Mouse (Mus musculus) C2C12 (cell line): Measurements from ENCODE around the gene Minpp1.

Source experiments
- CTCF ChIP-seq: IDR thresholded peaks from one replicate; pipeline ENCODE4 v1.5.1; 2011; ENCODE audit not compliant: control insufficient read depth, insufficient read depth, insufficient read length
- FOSL1 ChIP-seq: IDR thresholded peaks from one replicate; pipeline ENCODE4 v1.8.0; 2011; ENCODE audit warnings: mild to moderate bottlenecking, low read length; ENCODE audit not compliant: poor library complexity, insufficient read depth, severe bottlenecking

DNA sequence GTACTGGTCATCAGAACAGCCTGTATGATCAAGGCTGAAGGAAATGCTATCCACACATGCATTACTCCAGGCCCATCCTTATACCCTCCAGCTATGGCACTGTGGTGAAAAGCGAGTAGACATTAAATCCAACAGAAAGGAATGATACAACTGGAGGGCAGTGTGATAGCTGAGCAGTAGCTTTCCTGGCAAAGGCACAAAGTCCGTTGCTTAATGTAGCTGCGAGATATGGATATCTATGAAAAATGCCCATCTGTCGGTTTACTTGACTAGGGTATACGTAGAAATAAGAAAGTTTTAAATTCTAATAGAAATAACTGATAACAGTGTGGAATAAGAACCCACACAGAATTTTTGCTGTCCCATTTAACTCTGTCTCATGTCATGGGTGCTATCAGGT lies 5.3 kb upstream of the Minpp1 start:
- TF ChIP-seq CTCF: no peak
- TF ChIP-seq FOSL1: no peak
